Mouse (Mus musculus) MN1 (cell line): ENCODE results near the gene Dusp3.

ENCODE experiments used
- DNase-seq: peaks from one replicate; pipeline ENCODE4 v3.0.0-alpha.2; 2016; ENCODE audit warnings: low spot score

The Dusp3 gene

DNA sequence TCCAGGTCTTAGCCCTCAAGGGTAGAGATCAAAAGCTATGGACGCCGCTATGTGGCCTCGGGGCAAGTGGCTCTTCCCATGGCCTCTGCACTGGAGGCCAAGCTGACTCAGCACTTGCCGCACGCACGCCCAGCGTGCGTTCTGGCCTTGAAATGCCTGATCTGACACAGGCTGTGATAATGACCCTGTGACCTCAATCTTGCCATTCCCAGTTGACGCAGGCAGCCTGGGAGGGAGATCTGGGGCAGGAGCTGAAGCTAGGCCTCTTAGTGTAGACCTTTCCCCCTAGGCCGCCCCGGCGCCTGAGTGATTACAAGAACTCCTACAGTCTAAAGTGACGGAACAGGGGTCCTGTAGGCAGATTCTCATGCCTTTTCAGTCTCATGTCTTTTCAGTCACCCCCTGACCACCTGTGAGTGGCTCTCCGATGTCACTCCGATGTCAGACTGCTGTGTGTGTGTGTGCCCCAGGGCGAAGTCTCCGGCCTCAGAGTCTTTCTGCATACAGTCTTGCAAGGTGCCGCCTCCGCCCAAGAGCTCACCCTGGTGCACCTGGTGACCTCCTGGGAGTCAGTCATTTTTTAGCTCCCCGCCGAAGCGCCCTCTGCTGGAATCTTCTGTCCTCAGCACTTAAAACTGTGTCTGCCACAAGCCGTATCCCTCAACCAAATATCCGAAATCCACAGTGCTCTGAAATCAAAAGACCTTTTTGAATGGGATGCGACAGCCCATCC lies 58.6 kb downstream of the Dusp3 start:
- DNase-seq, result no peak

DNA sequence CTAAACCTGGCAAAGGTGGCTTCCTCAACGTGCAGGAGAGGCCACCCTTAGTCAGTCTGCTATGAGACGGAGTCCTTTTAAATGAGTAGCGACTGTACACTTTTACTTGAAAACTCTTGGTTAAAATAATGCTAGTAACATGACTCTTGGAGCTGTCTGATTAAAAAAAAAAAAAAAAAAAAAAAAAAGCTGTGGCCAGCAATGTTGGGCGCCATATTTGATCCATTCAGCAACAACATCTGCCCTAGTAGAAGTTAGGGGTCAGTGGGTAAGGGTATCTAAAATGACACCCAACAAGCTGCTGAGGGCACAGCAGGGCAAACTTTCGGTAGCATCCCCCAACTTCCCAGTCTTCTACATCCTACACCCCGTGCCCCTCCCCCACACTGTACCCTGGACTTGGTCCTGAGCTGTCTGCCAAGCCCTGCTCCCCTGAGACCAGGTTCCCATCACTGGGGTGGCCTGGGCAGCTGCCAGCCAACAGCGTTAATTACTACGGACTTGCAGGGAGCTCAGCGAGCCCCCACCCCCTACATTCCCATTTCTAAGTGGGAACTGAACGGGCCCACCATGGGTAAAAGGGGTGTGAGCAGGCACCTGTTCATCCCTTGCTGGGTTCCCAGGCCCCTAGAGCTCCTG lies 59.7 kb downstream of the Dusp3 start:
- no peak for DNase-seq

DNA sequence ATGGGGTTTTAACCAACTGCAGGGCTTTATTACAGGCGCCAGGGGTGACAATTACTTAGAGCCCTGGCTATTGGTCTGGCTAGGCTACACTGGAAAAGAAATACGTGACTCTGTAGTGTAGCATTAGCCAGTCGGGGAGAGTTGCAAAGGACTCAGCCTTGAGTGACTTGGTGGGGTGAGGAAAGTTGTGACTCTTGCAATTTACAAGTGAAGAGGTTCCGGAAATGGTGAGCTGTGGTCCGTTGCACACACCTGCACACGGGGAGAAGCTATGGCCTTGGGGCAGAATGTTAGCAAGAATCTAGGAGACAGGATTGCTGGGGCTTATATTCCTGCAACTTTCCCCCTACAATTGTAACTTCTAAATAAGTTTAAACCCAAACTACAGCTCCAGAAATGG lies 61.2 kb downstream of the Dusp3 start:
- no peak for DNase-seq

DNA sequence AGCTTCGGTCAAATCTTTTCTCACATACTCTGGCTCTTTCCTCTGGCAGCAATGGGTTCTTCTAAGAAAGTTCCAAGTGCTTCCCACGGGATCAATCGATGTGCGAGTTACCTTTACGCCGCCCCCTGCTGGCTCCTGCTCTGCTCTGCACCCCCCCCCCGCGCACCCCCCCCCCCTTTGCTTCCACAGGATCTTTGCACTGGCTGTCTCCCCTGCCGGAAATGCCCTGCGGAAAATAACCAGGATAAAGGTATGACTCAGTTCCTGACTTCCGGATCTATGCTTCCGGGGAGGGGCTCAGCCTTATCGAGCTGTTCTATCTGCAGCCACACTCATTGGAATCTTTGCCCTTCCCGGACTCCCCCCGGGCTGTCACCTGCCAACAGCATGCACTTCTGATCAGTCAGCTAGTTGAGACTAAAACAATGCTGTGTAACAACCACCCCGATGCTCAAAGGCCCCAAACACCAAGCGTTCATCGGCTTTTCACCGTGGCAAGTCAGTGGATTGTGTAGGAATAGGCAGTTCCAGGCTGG lies 62.3 kb downstream of the Dusp3 start:
- no peak for DNase-seq

DNA sequence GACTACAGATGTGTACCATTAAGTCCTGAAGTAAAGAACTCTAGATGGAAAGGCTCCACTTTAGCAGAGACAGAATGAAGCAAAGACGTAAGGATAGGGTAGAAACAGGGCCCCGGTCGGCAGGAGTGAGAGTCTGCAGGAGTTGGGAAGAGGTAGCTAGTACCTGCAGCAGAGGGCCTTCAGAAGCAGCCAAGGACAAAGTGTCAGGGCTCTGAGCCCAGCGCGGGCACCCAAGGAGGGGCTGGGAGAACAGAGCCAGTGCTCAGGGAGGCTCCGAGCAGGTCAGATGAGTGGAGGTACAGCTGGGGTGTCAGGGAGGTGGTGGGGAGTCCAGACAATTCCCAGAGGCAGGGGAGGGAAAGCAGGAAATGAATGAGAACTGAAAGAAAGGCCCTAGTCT lies 62.8 kb downstream of the Dusp3 start:
- DNase-seq, result no peak

- DNase-seq, result no peak
Observed at GRCm38 (mm10) chr11:101921361-101921952, 65.4 kb downstream of the Dusp3 start.
